Mouse (Mus musculus) heart, postnatal 25 days (tissue): ENCODE results near the gene Ppp2r5a. TPM values are rescaled to one million over a fixed set of nuclear protein-coding genes. Genes with fewer than 3 reads are reported as not detected.

ENCODE experiments used
- DNase-seq: peaks from one replicate; pipeline ENCODE4 v3.0.0; 2022; ENCODE audit warnings: low spot score
- intact Hi-C: fragments of 180-260 bp; cut with DNase I; formaldehyde crosslinking; loops from one replicate; pipeline ENCODE4 v1.15.1; 2025
- total RNA-seq, 2 experiments: library from RNA; stranded (reverse); gene quantifications; 2 replicates each; pipeline ENCODE4 v1.2.3; 2021

The Ppp2r5a gene
- total RNA-seq, 2 experiments from 2014 or later, result 103 to 110 TPM

- intact Hi-C loops, result loop anchor here (5.0 kb wide), 3 partner anchors 41 to 506 kb away; no protein-coding TSS in a partner anchor
- no peak for DNase-seq
These were observed 91.7 kb downstream of the Ppp2r5a start for GRCm38 (mm10) chr1:191311296-191311898.

- intact Hi-C loops, result no loop called here
- DNase-seq, result no peak
These were observed 95.2 kb downstream of the Ppp2r5a start for GRCm38 (mm10) chr1:191307766-191308455.

- intact Hi-C loops, result no loop called here
- DNase-seq, result no peak
These were observed 96.8 kb downstream of the Ppp2r5a start for GRCm38 (mm10) chr1:191306316-191306715.

- intact Hi-C loops, result no loop called here
- no peak for DNase-seq
These were observed 97.5 kb downstream of the Ppp2r5a start for GRCm38 (mm10) chr1:191305610-191306009.

GRCm38 (mm10) chr1:191304216-191304615, 98.9 kb downstream of the Ppp2r5a start:
- no peak for DNase-seq
- intact Hi-C loops, result no loop called here

- no peak for DNase-seq
- intact Hi-C loops, result no loop called here
These were observed 99.3 kb downstream of the Ppp2r5a start for GRCm38 (mm10) chr1:191303736-191304135.

Other genes starting within 250 kb of the Ppp2r5a start
- gene Fam71a, start 238.5 kb downstream of the Ppp2r5a start, total RNA-seq, result not detected
- gene Atf3, start 185.2 kb downstream of the Ppp2r5a start, total RNA-seq, result 1 to 10 TPM; 4.9 to 6.0 TPM
- gene Nenf, start 85.1 kb downstream of the Ppp2r5a start, total RNA-seq, result 100 to 1,000 TPM in 1 of 2 experiments, 10 to 100 TPM in 1; 98.8 to 102 TPM
- 1 to 10 TPM; 3.5 to 4.1 TPM for gene Tmem206, start 77.4 kb downstream of the Ppp2r5a start, total RNA-seq
- gene Dtl, start 172.3 kb upstream of the Ppp2r5a start, total RNA-seq, result under 1 TPM; 0.31 TPM
- gene Ints7, start 172.4 kb upstream of the Ppp2r5a start, total RNA-seq, result 10 to 100 TPM; 12.4 to 13.2 TPM